Mouse (Mus musculus) stomach, embryonic 15.5 days (tissue): ENCODE measurements around the gene Trip11. TPM values are rescaled to one million over a fixed set of nuclear protein-coding genes. Genes with fewer than 3 reads are reported as not detected.

Experiments used
- ATAC-seq: fragments of 200-750 bp; cut with Nextera tagmentation; 2 replicates; pipeline ENCODE4 v1.8.0; 2017; ENCODE audit warnings: low read depth, moderate number of reproducible peaks, moderate TSS enrichment; ENCODE audit not compliant: insufficient read depth, low FRiP score
- H3K27ac ChIP-seq: fragments of 300-500 bp; sonication (generic); 2 replicates; pipeline ENCODE4 v1.5.1; 2015; ENCODE audit warnings: mild to moderate bottlenecking, inconsistent platforms
- H3K27me3 ChIP-seq: fragments of 300-500 bp; sonication (generic); replicated peaks from 2 replicates; pipeline ENCODE4 v1.6.1; 2015; ENCODE audit warnings: inconsistent platforms
- H3K36me3 ChIP-seq: fragments of 300-500 bp; sonication (generic); 2 replicates; pipeline ENCODE4 v1.6.1; 2015; ENCODE audit warnings: inconsistent platforms
- H3K4me1 ChIP-seq: fragments of 300-500 bp; sonication (generic); 2 replicates; pipeline ENCODE4 v1.6.1; 2015; ENCODE audit warnings: inconsistent platforms
- H3K4me2 ChIP-seq: fragments of 300-500 bp; sonication (generic); 2 replicates; pipeline ENCODE4 v1.6.1; 2015; ENCODE audit warnings: mild to moderate bottlenecking, inconsistent platforms
- H3K4me3 ChIP-seq: fragments of 300-500 bp; sonication (generic); replicated peaks from 2 replicates; pipeline ENCODE4 v1.5.1; 2015; ENCODE audit warnings: inconsistent platforms
- H3K9ac ChIP-seq: fragments of 300-500 bp; sonication (generic); 2 replicates; pipeline ENCODE4 v1.6.1; 2015; ENCODE audit warnings: inconsistent platforms
- H3K9me3 ChIP-seq: fragments of 300-500 bp; sonication (generic); 2 replicates; pipeline ENCODE4 v1.6.1; 2016; ENCODE audit warnings: inconsistent platforms
- WGBS: fragments of 180-500 bp; shearing (Covaris S2); methylation state at CpG from one replicate; pipeline ENCODE4 v1.1.7; 2015; 5-methylcytosine and 5-hydroxymethylcytosine counted together
- polyA plus RNA-seq: library from polyadenylated mRNA; unstranded; fragments of >200 nt; fragmentation: Nextera tagmentation; extraction: Ambion mirVana; gene quantifications from 2 replicates; pipeline ENCODE4 v1.2.1, GENCODE M21; 2015

Trip11 gene
- polyA plus RNA-seq, 1 experiment from 2014 or later: 32.3 TPM

- Histone ChIP-seq H3K4me1 (no peaks in the 10 kb centered on the region), H3K9ac (no peak overlapping the region), H3K27me3 (no peaks in the 10 kb centered on the region), H3K4me2 (no peak overlapping the region), H3K4me3 (no peak overlapping the region), H3K27ac (no peak overlapping the region), H3K9me3 (no peaks in the 10 kb centered on the region), H3K36me3 (no peaks in the 10 kb centered on the region)
- 79% methylated on average over 5 of the region's 5 CpGs for WGBS
- ATAC-seq: no peak
These were observed 119.8 kb downstream of the Trip11 start for GRCm38 (mm10) chr12:101793221-101793621.

GRCm38 (mm10) chr12:101792684-101793083, 120.4 kb downstream of the Trip11 start:
- no peak for ATAC-seq
- no peak overlapping the region for H3K9ac ChIP-seq
- no peak overlapping the region for H3K27ac ChIP-seq
- H3K4me1 ChIP-seq: no peaks in the 10 kb centered on the region
- 91% methylated on average over 4 of the region's 4 CpGs for WGBS
- H3K36me3 ChIP-seq: no peaks in the 10 kb centered on the region
- H3K27me3 ChIP-seq: no peaks in the 10 kb centered on the region
- no peaks in the 10 kb centered on the region for H3K9me3 ChIP-seq
- H3K4me2 ChIP-seq: no peak overlapping the region
- H3K4me3 ChIP-seq: no peak overlapping the region

GRCm38 (mm10) chr12:101789767-101790166, 123.3 kb downstream of the Trip11 start:
- Histone ChIP-seq H3K27me3 (no peaks in the 10 kb centered on the region), H3K9me3 (no peaks in the 10 kb centered on the region), H3K4me3 (no peak overlapping the region), H3K9ac (no peak overlapping the region), H3K27ac (no peak overlapping the region), H3K4me1 (no peaks in the 10 kb centered on the region), H3K36me3 (no peaks in the 10 kb centered on the region), H3K4me2 (no peak overlapping the region)
- no peak for ATAC-seq
- WGBS: 87% methylated on average over 3 of the region's 3 CpGs

GRCm38 (mm10) chr12:101789250-101789649, 123.8 kb downstream of the Trip11 start:
- H3K36me3 ChIP-seq: no peaks in the 10 kb centered on the region
- H3K27me3 ChIP-seq: no peaks in the 10 kb centered on the region
- H3K4me2 ChIP-seq: no peak overlapping the region
- no peaks in the 10 kb centered on the region for H3K9me3 ChIP-seq
- ATAC-seq: no peak
- no peak overlapping the region for H3K27ac ChIP-seq
- no peaks in the 10 kb centered on the region for H3K4me1 ChIP-seq
- H3K9ac ChIP-seq: no peak overlapping the region
- H3K4me3 ChIP-seq: no peak overlapping the region
- WGBS: 80% methylated on average over 3 of the region's 3 CpGs

Other genes starting within 250 kb of the Trip11 start
- 4.1 and 4.8 TPM in 2 replicates for gene Tc2n, start 194.7 kb downstream of the Trip11 start, polyA plus RNA-seq
- gene Fbln5, start 94.2 kb downstream of the Trip11 start, polyA plus RNA-seq: 51.7 and 61.1 TPM in 2 replicates
- 11.8 and 14.6 TPM in 2 replicates for gene Atxn3, start 45.0 kb upstream of the Trip11 start, polyA plus RNA-seq
- 24.4 and 25.4 TPM in 2 replicates for gene Cpsf2, start 62.7 kb upstream of the Trip11 start, polyA plus RNA-seq
- gene Slc24a4, start 215.5 kb upstream of the Trip11 start, polyA plus RNA-seq: 0.49 and 0.62 TPM in 2 replicates